Mouse (Mus musculus) embryonic facial prominence, embryonic 13.5 days (tissue): ENCODE measurements at regions not wholly inside any gene's neighbourhood (a gene's known extent, or its start where the extent isn't known, plus 50 kb on each side); places are given as distances from the start of the nearest gene placed in this dataset.

Experiments used
- ATAC-seq: fragments of 200-750 bp; cut with Nextera tagmentation; 2 replicates; pipeline ENCODE4 v1.8.0; 2017; ENCODE audit warnings: low read depth; ENCODE audit not compliant: insufficient number of reproducible peaks, insufficient read depth, low FRiP score, low TSS enrichment
- H3K27ac ChIP-seq: fragments of 300-500 bp; sonication (generic); 2 replicates; pipeline ENCODE4 v1.5.1; 2015; ENCODE audit warnings: moderate library complexity, mild to moderate bottlenecking, inconsistent platforms
- H3K27me3 ChIP-seq: fragments of 300-500 bp; sonication (generic); 2 replicates; pipeline ENCODE4 v1.6.1; 2015; ENCODE audit warnings: mild to moderate bottlenecking, inconsistent platforms
- H3K36me3 ChIP-seq: fragments of 300-500 bp; sonication (generic); 2 replicates; pipeline ENCODE4 v1.6.1; 2015; ENCODE audit warnings: mild to moderate bottlenecking, inconsistent platforms
- H3K4me1 ChIP-seq: fragments of 300-500 bp; sonication (generic); 2 replicates; pipeline ENCODE4 v1.6.1; 2015; ENCODE audit warnings: inconsistent platforms
- H3K4me2 ChIP-seq: fragments of 300-500 bp; sonication (generic); 2 replicates; pipeline ENCODE4 v1.6.1; 2015; ENCODE audit warnings: moderate library complexity, mild to moderate bottlenecking, inconsistent platforms
- H3K4me3 ChIP-seq: fragments of 300-500 bp; sonication (generic); 2 replicates; pipeline ENCODE4 v1.5.1; 2015; ENCODE audit warnings: mild to moderate bottlenecking, inconsistent platforms
- H3K9ac ChIP-seq: fragments of 300-500 bp; sonication (generic); 2 replicates; pipeline ENCODE4 v1.6.1; 2015; ENCODE audit warnings: mild to moderate bottlenecking, inconsistent platforms
- H3K9me3 ChIP-seq: fragments of 300-500 bp; sonication (generic); 2 replicates; pipeline ENCODE4 v1.6.1; 2016; ENCODE audit warnings: inconsistent platforms
- WGBS: fragments of 180-500 bp; shearing (Covaris S2); methylation state at CpG from one replicate; pipeline ENCODE4 v1.1.7; 2015; ENCODE audit warnings: mixed read lengths; 5-methylcytosine and 5-hydroxymethylcytosine counted together

GRCm38 (mm10) chr2:167833290-167833953 lies 98.4 kb upstream of the Ptpn1 start:
- Histone ChIP-seq H3K4me2 (no peak overlapping the region), H3K4me1 (peaks cover 38% of the 10 kb centered on the region), H3K36me3 (no peaks in the 10 kb centered on the region), H3K27ac (peak overlapping the region; percentile 68; the same call in 1 of the 2 replicates), H3K4me3 (no peak overlapping the region), H3K9ac (no peak overlapping the region), H3K27me3 (no peaks in the 10 kb centered on the region), H3K9me3 (no peaks in the 10 kb centered on the region)
- WGBS, result 47% methylated on average over 20 of the region's 20 CpGs
- no peak for ATAC-seq

DNA sequence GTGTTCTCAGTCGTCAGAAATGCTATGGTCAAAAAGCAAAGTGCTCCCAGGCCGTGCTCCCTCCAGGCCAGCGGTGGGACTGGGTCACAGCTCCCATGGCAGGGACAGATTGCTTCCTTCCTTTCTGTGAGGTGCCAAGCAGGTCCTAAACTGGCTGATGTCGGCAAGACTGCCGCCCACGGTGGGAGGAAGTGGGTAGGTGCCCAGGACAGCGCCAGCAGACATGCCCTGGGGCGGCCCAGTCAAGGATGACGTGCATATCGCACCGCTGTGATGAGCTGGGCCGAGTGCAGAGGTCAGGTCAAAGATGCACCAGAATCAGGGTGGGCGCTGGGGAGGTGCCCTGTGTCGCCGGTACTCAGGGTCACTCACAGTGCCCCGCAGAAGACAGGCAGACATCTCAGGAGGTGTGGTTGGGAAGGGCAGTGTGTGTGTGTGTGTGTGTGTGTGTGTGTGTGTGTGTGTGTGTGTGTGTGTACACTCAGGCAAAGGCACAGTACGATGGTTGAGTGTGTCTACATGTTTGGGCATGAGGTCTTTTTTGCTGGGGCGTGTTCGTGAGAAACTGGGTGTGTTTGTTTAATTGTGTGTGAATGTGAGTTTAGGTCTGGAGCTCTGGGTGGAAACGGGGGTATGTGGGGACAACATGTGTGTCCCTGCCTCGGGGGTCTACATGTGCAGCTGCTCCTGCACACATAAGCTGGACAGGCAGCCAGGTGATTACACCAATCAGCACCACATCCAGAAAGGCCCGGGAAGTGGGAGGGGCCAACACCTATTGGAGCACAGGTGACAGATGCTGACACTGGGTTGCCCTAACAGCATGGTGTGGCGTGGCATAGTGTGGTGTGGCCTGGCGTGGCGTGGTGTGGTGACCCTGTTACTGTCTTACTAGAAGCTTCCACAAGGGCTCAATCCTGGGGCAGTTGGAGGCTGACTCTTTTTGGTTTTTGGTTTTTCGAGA lies 100.5 kb upstream of the Ptpn1 start:
- H3K4me3 ChIP-seq, result no peak overlapping the region
- peaks cover 30% of the 10 kb centered on the region for H3K4me1 ChIP-seq
- H3K27ac ChIP-seq, result no peak overlapping the region
- no peak for ATAC-seq
- H3K27me3 ChIP-seq, result no peaks in the 10 kb centered on the region
- WGBS, result 66% methylated on average over 26 of the region's 26 CpGs
- H3K4me2 ChIP-seq, result no peak overlapping the region
- no peak overlapping the region for H3K9ac ChIP-seq
- H3K36me3 ChIP-seq, result no peaks in the 10 kb centered on the region
- H3K9me3 ChIP-seq, result no peaks in the 10 kb centered on the region

DNA sequence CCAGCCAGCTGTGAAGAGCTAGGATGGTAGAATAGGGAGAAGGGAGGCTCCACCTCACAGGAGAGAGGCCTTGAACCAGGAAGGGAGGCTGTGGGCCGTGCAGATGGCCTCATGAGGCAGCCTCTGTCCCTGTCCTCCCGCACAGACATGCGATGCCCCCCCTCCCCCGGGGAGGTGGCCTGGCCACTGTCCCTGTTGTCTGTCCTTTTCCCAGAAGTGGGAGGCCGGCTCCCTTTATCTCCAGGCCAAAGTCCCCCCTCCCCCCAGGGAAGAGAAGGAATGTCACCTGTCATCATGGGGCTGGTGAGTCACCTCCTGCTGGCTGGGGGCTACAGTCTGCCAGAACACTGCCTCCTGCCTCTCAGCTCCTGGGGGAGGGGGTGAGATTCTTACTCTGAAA lies 103.6 kb upstream of the Ptpn1 start:
- Histone ChIP-seq H3K4me2 (no peak overlapping the region), H3K9ac (no peak overlapping the region), H3K27me3 (no peaks in the 10 kb centered on the region; the same call in 1 of the 2 replicates), H3K36me3 (no peaks in the 10 kb centered on the region), H3K27ac (no peak overlapping the region), H3K9me3 (no peaks in the 10 kb centered on the region), H3K4me1 (peaks cover 34% of the 10 kb centered on the region), H3K4me3 (no peak overlapping the region)
- no peak for ATAC-seq
- 38% methylated on average over 5 of the region's 5 CpGs for WGBS

- Histone ChIP-seq H3K4me2 (no peak overlapping the region), H3K9ac (no peak overlapping the region), H3K4me1 (peaks cover 29% of the 10 kb centered on the region), H3K27me3 (no peaks in the 10 kb centered on the region; the same call in 1 of the 2 replicates), H3K9me3 (no peaks in the 10 kb centered on the region), H3K4me3 (no peak overlapping the region), H3K36me3 (no peaks in the 10 kb centered on the region), H3K27ac (peak overlapping the region; percentile 19; the same call in 1 of the 2 replicates)
- 38% methylated on average over 12 of the region's 12 CpGs for WGBS
- no peak for ATAC-seq
Observed at GRCm38 (mm10) chr2:167826922-167827703, 104.7 kb upstream of the Ptpn1 start.

GRCm38 (mm10) chr2:167823513-167823912 lies 108.3 kb upstream of the Ptpn1 start:
- H3K4me2 ChIP-seq, result 0 out of 2 replicates have a peak overlapping the region, but pooled peaks have one; percentile 5
- peaks cover 43% of the 10 kb centered on the region for H3K4me1 ChIP-seq
- ATAC-seq, result peak; percentile 38; the same call in 1 of the 2 replicates
- no peak overlapping the region for H3K9ac ChIP-seq
- H3K4me3 ChIP-seq, result no peak overlapping the region
- H3K9me3 ChIP-seq, result no peaks in the 10 kb centered on the region
- H3K27me3 ChIP-seq, result no peaks in the 10 kb centered on the region; the same call in 1 of the 2 replicates
- H3K27ac ChIP-seq, result peak overlapping the region; percentile 85
- no peaks in the 10 kb centered on the region for H3K36me3 ChIP-seq
- 23% methylated on average over 9 of the region's 9 CpGs for WGBS

DNA sequence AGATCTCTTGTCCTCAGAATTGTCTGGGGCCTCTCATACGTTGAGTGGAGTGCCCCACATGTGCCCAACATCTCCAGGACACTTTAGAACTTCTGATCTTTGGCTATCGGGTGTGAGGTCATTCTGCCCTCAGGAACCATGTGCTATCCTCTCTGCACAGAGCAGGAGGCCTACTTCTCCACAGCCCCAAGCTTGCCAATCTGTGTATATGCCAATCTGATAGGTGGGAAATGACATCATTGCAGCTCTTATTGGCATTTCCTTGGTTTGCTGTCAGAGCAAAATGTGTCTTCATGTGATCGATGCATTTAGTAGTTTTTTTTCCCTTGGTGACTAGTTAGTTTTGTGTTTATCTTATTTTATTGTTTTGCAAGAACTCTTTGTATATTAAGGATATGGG lies 108.8 kb upstream of the Ptpn1 start:
- no peak for ATAC-seq
- H3K4me1 ChIP-seq, result peaks cover 43% of the 10 kb centered on the region
- H3K4me2 ChIP-seq, result no peak overlapping the region
- no peaks in the 10 kb centered on the region for H3K9me3 ChIP-seq
- no peak overlapping the region for H3K4me3 ChIP-seq
- H3K27me3 ChIP-seq, result no peaks in the 10 kb centered on the region; the same call in 1 of the 2 replicates
- H3K9ac ChIP-seq, result no peak overlapping the region
- H3K36me3 ChIP-seq, result no peaks in the 10 kb centered on the region
- 90% methylated on average over 3 of the region's 3 CpGs for WGBS
- H3K27ac ChIP-seq, result peak overlapping the region; percentile 85

DNA sequence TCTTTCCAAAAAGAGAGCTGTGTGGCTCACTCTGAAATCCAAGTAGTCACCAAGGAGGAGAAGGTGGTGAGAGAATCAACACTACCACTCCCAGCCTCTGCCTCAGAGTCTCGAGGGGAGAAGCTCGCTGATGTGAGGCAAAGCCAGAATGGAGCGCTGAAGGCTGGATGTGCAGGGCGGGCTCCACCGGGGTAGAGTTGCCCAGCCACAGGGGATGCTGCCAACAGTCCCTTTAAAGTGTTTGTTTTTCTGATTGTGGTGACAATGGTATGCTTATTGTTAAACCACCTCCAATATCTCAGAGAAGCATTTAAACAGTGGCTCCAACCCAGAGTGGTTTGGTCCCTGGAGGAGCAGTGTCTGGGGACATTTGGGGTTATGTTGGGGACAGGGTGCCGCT lies 110.7 kb upstream of the Ptpn1 start:
- no peaks in the 10 kb centered on the region for H3K36me3 ChIP-seq
- peak overlapping the region; percentile 33; the same call in 1 of the 2 replicates for H3K27ac ChIP-seq
- no peaks in the 10 kb centered on the region for H3K9me3 ChIP-seq
- H3K27me3 ChIP-seq, result no peaks in the 10 kb centered on the region; the same call in 1 of the 2 replicates
- H3K4me3 ChIP-seq, result no peak overlapping the region
- peaks cover 36% of the 10 kb centered on the region for H3K4me1 ChIP-seq
- no peak for ATAC-seq
- no peak overlapping the region for H3K4me2 ChIP-seq
- H3K9ac ChIP-seq, result peak overlapping the region; percentile 17; the same call in 1 of the 2 replicates
- WGBS, result 67% methylated on average over 6 of the region's 6 CpGs

DNA sequence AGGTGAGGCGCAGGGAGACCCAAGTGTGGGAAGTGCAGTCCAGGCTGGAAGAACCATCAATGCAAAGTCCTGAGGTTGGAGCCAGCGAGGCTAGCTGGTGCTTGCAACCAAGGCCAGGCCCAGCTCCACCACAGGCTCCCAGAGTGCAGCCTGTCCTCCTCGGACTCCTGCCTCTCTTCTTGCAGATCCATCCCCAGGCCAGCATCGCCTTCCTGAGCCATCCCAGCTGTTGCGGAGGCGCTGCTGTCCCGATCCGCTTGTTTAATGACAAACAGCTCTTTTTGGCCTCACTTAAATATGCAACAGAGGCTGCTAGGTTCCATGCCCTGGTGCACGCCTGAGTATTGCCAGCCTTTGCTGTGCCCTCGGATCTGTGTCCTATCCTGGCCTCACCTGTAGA lies 113.1 kb upstream of the Ptpn1 start:
- H3K4me2 ChIP-seq, result no peak overlapping the region
- no peaks in the 10 kb centered on the region for H3K9me3 ChIP-seq
- 62% methylated on average over 10 of the region's 10 CpGs for WGBS
- ATAC-seq, result no peak
- H3K36me3 ChIP-seq, result no peaks in the 10 kb centered on the region
- H3K27ac ChIP-seq, result no peak overlapping the region
- peaks cover 19% of the 10 kb centered on the region for H3K4me1 ChIP-seq
- no peaks in the 10 kb centered on the region for H3K27me3 ChIP-seq
- no peak overlapping the region for H3K4me3 ChIP-seq
- no peak overlapping the region for H3K9ac ChIP-seq

GRCm38 (mm10) chr2:167817030-167817429 lies 114.8 kb upstream of the Ptpn1 start:
- Histone ChIP-seq H3K4me2 (no peak overlapping the region), H3K27ac (no peak overlapping the region), H3K9me3 (no peaks in the 10 kb centered on the region), H3K27me3 (no peaks in the 10 kb centered on the region), H3K36me3 (no peaks in the 10 kb centered on the region), H3K4me1 (peaks cover 14% of the 10 kb centered on the region), H3K9ac (no peak overlapping the region), H3K4me3 (no peak overlapping the region)
- no peak for ATAC-seq
- 73% methylated on average over 9 of the region's 9 CpGs for WGBS

- 86% methylated on average over 10 of the region's 10 CpGs for WGBS
- Histone ChIP-seq H3K4me3 (no peak overlapping the region), H3K4me2 (no peak overlapping the region), H3K9ac (no peak overlapping the region), H3K9me3 (no peaks in the 10 kb centered on the region), H3K4me1 (peaks cover 6% of the 10 kb centered on the region), H3K27me3 (no peaks in the 10 kb centered on the region), H3K36me3 (no peaks in the 10 kb centered on the region), H3K27ac (no peak overlapping the region)
- ATAC-seq, result no peak
Observed at GRCm38 (mm10) chr2:167815123-167815522, 116.7 kb upstream of the Ptpn1 start.

DNA sequence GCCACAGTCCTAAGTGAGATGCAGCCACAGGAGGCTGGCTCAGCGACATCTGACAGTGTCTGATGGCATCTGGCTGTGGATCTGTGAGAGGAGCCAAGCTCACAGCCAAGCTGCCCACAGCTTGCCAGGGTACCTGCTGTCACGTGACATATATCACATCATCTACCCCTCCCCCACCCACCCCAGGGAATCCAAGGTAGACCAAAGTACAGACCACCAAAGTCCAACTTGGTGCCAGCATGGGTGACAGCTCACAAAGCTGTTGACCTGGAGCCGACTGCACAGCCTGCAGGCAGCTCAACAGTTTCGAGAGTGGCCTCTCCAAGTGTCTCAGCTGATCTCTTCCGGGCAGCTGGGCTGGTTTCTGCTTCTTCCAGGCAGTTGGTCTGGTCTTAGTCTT lies 119.6 kb upstream of the Tmem189 start:
- ATAC-seq, result no peak

More for the DNA sequence above, 119.6 kb upstream of the Tmem189 start:
- Histone ChIP-seq H3K4me3 (no peak overlapping the region), H3K27ac (no peak overlapping the region), H3K9me3 (no peaks in the 10 kb centered on the region), H3K9ac (no peak overlapping the region), H3K4me2 (no peak overlapping the region), H3K27me3 (no peaks in the 10 kb centered on the region), H3K4me1 (peaks cover 14% of the 10 kb centered on the region), H3K36me3 (no peaks in the 10 kb centered on the region)
- 91% methylated on average over 5 of the region's 5 CpGs for WGBS
